Mouse (Mus musculus): Measurements from ENCODE around the gene Vcan.

Gene Vcan

DNA sequence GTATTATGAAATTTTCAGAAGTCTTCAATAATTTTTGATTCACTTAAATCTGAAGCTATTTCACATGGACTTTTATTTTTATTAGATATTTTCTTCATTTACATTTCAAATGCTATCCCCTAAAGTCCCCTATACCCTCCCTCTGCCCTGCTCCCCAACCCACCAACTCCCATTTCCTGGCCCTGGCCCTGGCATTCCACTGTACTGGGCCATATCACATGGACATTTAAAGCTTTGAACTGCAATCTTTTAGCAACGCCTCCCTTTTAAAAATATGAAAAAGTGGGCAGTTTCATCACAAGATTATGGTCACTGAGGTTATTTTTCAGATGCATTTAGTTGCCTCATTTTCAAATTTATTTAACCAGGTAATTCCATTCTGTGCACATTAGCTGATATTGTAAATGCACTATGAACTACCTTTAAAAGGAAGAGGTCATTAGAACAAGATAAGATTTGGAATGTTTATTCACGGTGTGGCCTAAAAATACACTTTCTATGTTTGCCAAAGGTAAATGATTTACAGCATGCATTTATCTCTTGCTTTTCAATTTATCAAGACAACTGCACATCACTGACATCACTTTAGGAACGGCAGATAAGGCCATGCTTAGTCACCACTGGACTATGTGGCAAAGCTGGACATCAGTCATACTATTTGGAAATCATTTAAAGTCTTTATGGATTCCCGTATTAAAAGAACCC, 32.7 kb downstream of the Vcan start:
- no peak for DNase-seq

DNA sequence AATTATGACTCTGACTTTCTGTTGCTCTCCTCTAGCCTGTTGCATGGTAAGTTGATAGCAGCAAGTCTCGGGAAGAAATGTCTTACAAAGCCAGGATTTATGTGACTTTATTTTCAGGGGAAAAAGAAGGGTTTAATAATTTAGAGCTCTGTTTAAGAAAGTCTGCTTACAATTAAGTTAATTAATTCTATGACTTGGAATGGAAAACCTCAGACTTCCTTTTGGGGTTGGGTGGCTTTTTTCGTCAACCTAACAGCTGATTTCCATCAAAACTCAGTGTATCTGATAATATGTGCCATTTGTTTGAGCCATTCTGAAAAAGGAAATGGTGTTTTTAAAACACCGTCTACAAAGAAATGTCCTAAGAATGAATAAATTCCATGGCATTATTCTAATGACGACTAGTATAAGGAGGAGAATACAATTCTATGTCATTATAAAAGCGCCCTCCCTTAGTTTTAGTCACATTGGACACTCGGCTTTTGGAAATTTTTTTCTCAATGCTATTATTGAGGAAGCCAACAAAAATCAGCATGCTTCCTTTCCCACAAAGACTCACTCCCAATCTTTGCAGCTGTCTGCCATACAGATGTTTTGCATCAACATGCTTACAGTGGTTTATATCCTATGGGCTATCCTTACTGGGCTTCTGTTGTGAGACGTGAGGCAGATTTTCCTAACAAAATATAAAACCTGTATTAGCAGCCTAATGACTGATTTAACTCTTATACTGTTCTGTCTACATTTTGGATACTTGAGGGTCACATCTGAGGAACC, 34.0 kb downstream of the Vcan start:
- DNase-seq, result no peak

DNA sequence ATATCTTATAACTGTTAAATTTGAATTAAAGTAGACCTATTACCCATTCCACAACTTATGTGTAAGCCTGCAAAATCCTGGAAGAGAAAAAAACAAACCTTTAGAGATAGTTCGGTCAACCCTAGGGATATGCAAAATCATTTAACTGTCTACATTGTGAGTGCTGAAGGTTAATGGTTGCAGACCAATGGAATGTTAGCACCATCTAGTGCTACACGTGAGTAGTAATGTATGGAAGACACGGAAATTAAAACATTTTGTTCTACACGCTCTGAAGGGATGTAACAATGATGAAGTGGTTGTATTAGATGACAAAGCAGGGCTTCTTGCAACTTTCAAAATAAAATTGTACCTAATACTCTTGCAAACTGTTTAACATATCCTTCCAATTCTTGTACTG, 39.9 kb downstream of the Vcan start:
- DNase-seq, result no peak

DNA sequence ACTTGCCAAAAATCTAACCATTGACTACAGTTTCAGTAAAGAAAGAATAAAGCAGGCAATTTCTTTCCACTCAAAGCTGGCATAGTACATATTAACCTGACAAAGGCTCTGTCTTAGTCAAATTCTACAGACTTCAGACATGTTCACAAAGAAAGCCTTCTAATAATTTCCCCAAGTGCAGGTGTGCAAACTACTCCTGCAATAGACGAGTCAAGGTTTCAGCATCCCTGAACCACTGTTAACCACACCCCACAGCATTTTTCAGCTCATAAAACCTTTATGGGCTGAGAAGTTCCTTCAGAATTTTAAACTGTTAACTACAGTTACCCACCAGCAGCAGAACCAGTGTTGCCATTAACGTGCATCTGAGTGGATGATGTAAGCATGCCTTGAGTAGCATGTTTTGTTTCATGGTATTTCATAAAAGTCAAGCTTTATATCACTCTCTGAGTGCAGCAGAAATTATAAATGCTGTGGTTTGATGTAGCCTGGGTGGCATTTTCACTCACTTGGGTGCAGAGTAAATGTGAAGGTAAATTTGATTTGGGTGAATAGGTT, 42.2 kb downstream of the Vcan start:
- DNase-seq, result no peak

DNA sequence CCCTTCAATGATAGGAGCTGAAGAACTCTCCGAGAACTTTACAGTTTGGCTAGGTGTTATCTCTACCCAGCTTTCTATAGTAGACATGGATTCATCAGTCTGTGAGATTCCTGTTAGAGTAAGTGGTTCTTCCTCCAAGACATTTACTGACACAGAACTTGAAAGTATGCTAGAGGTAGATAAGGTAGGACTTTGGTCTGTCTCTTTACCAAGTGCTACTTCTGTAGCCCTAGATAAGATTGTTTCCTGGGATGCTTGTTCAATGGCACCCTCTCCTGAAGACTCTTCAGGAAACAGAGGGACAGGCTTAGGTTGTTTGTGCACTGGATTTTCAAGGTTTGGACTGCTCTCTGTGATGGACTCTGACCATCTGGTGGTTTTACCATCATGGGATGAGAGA, 49.7 kb downstream of the Vcan start:
- DNase-seq, result no peak

DNA sequence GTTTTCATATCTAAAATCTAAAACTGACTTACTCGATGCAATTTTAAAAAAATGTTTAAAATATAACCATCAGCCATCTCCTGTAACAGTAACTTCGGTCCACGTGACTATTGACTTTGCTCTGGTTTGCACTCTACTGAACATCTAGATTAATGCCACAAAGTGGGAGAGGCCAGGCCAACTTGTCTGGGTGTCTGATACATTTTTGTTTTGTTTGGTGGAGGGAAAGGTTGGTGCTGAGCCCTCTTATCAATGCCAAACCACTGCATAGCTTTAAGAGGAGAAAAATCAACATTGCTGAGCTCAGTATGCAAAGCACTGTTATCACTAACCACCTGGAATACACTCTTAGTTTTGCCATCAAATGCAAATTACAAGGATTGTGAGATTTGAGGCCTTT, 58.8 kb downstream of the Vcan start:
- no peak for DNase-seq

DNA sequence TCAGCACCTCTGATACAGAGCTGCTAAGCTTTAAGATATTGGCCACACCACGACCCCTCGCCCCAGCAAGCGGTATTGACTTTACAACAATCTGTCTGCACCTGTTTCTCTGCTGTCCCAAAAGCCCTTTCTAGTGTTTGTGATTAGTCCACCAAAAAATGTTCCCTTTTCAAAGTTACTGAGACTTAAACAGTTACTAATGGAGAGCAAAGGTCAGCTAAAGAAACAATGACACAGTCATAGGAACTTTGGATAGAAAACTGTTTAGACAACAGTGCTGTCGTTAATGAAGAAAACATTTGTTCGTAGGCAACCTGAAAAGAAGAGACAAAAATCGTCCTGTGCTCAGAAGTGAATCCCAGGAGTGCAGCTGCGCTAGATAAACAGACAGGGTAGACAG, 60.1 kb downstream of the Vcan start:
- DNase-seq, result no peak

DNA sequence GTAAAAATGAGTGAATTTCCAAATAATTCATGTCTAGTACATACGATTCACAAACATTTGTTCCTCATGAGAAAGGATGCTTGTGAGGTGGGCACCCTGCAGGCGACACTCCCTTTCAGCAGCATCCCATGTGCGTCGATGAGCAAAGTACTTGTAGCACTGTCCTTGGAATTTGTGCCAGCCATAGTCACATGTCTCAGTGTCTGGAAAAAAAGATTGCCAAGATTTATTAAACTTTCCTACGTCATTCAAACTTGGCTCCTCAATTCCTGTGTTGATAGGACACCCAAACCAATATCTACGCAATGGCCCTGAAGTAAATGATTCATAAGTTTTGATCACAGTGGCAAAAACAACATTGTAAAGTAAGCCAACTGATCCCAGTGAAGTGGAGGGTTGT, 62.6 kb downstream of the Vcan start:
- DNase-seq, result no peak

DNA sequence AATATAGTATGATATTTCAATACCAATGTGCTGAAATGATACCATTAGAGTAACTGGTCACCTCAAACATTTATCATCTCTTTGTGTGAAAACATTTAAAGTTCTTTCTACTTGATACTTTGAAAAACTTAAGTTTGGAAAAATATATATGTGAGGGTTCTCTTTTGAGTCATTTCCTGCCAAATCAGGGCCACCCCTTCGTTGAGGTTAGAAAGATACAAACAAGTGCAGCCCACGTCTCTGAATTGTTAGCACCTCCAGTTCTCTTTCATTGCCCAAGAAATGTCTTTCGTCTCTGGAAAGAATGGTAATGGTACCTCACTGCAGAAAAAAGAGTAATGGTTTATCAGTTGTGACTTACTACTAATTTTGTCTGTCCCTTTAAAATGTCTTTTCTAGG, 71.8 kb downstream of the Vcan start:
- DNase-seq, result no peak

DNA sequence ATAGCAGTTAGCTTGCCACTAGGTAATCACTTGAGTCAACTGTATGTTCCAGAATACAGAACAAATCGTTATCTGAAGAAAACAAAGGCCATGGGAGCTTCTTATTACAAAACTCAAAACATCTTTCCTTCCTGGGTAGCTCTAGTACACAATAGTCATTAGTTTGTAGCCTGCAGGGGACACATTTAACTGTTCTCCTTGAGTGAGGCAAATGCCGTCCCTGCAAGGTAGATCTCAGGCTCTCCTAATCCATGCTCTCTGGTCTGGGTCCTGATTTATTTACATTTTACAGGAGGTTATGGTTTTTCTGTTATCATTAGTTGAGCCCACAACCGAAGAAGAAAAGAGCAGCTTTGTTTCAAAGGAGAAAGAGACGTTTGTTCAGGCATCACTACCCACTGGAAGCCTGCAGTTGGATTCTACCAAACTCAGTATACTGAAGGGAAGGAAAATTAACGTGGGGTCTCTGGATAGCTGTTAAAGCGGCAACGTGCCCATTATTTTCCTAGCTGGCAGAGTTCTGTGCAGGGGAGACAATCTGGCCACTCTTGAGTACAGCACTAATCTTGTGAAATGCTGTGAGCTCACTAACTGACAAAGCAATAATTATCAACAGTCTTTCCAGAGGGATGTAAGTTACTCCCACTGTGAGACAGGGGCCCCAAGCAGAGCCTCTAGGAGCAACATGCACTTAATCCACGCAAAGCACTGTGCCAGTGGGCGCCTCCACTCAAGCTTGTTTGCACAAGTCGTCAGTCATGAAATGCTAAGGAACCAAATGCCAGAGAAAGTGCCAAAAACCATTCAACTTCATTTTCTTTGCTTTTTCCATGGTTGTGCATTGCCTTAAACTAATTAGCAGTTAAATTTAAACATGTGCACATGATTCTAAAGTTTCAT, 73.1 kb downstream of the Vcan start:
- DNase-seq, result no peak

DNA sequence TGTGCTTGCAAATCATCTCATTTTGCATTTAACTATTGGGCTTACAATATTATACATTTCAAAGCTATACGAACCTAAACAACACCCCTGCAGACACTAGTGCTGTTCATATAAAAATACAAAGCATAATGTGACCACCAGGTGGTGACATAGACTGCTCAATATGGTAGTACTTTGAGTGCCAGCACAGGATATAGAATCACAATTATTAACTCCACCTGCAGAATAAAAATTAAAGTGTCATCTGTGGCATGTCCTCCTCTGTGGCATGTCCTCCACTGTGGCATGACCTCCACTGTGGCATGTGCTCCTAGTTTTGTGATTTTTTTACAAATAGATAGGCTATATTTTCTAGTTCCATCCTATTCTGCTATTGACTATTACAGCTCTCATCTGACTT, 74.2 kb downstream of the Vcan start:
- peak in 1 of 2 experiments; percentile 7 for DNase-seq

DNA sequence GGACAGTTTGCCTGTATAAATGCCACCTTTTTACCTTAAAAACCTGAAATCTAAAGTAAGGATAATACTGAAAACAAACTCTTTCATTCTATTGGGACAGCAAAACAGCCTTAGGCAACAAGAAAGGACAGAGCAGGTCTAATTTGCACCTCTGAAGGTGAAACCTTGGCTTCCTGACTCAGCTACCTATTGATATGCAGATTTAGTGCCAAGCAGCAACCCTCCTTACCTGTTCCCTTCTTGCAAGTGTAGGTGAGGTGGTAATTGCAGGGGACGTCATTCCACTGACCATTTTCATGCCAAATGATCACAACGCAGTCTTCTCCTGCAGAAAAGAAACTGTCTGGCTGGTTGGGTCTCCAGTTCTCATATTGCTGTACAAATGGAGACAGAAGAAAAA, 80.6 kb downstream of the Vcan start:
- no peak for DNase-seq

DNA sequence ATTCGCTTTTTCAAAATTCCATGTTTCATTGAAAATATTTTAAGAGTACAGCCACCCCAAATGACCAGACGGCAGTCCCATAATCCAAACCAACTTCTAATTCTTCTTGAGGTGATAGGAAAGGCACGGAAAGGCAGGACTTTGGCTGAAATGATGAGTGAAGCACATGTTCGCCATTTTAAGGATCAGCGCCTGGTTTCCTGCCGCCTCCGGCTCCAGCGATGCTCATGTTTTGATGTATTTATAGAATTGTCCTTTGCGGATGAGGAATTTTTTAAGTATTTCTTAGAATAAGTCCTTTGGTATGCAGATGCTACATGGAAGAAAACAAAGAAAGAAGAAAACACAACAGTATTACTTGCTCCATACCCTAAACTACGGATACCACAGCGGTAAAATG, 85.3 kb downstream of the Vcan start:
- no peak for DNase-seq

DNA sequence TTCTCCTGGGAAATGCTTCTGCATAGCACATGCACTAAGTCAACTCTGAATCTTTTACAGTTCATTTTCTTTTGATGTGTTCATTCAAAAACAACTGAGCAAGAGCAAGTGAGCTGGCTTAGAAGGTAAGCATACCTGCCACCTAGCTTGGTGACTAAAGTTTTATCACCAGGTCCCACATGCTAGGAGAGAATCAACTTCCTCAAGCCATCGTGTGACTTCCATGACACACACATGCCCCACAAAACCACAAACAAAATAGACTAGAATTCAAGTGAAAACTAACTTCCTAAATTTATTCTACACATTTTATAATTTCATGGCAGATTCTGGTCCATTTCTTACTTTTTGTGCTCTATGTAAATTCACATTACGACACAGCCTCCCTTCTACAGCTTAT, 89.0 kb downstream of the Vcan start:
- no peak for DNase-seq

DNA sequence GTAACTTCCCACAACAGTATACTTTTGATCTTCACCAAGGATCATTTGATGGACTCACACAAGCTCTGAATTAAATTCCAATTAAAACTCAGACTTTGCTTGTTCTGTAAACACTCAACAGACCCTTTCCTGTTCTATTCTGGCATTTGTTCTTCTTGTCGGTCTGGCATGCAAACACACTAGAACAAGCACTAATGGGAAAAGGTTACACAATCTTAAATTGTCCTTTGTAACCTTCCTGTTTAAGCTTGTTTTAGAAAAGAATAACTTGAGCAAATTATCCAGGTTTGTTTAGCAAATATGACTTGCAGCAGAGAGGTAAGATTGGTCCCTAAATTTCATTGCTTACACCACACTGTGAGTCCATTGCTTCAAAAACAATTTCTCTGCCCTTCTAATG, 89.5 kb downstream of the Vcan start:
- no peak for DNase-seq

DNA sequence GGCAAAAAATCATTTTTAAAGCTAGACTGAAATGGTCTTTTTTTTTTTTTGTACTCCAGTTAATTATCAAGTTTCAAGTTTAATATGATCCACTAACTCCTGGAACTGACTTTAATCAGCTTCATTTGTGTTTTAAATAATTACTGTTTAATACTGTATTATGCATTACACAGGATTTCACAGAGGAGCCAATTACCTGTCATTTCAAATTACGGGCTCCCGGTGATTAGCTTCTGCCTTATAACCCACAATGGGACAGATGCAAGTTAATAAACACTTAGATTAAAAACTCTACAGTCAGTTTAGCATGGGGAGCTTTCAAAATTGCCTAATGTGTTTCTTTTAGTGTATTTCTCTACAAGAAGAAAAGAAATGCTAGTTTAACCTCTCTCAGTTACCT, 96.7 kb downstream of the Vcan start:
- no peak for DNase-seq

DNA sequence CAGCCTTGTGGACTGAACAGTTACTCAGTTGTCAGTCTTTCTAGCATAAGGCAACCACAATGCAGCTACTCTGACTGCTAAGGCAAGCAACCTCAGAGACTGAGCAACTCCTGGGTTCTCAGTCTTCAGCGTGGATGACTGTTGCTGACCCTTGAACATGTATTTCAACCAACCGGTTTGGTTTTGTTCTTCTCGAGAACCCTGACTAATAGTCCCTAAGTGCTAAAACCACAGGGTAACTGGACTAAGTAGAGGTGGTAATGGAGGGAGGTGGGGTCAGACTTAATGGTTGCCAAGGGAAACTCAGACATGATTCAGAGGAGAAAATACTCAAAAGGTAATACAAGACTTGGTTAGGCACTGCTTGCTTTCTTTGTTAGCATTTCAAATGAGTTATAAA, 105.3 kb downstream of the Vcan start:
- DNase-seq, result no peak

DNA sequence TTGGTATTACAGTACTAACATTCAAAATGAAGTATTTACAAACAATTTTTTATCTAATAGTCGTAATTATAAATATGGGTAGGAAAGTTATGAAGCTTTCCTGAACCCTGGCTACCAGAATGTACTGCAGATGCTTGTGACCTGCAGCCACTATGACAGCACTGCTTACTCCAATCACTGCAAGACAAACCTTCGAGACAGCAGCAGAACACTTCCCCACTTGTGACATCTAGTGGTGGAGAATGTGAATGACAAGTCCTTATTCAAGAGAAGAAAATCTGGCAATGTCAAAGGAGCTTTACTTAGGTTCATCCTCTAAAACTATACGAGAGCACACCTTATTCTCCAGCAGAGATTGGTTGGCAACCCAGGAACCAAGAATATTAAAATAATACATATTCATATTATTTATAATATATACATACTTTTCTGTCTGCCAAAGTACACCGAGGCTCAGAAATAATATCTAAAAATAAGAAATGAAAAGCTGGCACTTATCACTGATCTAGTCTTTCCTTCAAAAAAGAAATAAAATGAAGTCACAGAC, 108.1 kb downstream of the Vcan start:
- peak; percentile 6 to 8 for DNase-seq

DNA sequence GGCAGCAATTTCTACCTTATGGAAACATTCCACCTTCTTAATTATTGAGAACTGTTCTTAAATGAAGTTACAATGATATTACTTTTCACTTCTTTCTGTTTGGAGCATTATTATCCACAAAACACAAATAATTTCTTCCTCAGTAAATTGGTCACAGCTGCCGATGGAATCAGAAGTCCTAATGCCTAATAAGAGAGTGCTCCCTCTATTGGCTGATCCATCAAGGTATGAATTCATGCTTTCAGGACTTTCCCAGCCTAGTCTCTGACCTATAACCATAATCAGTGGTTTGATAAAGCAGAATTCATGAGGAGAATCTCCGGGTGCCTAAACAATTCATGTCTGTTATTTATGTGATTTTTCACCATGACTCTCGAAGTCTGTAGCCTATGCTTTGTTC, 123.2 kb downstream of the Vcan start:
- DNase-seq, result no peak

DNA sequence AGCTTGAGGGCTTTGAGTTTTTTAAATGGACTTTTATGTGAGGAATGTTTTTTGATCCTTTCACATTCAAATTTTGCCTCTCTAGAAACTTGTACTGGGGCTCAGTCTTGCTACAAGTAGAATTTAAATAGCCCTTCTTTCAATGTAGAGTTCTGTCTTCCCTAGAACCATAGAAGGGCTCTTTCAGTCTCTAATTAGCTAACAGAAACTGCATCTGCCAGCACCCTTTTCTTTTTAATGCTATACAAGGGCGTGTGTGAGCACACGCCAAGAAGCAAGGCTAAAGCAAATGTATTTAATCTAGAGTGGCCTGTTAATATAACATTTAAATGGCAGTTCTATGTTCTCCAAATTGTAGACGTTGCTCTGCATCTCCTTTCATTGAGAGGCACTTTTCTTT, 134.9 kb downstream of the Vcan start:
- no peak for DNase-seq
